Comparison of ENCODE assay signal across 16 mouse cellular contexts in genomic region chr11:60213266-60213665, GRCm38 (mm10). TPM values are rescaled to one million over a fixed set of nuclear protein-coding genes. Genes with fewer than 3 reads are reported as not detected.
A peak's percentile ranks its signal among the peaks of the same experiment; 100 is the strongest.
DNase-seq lines count a peak whose midpoint lies in the region; ATAC-seq and TF ChIP-seq lines count a peak whose summit lies in the region.
"Had no signal": no experiment of that assay in that cellular context is flagged by ENCODE, and none has a peak within 500 bp of the region (broad histone marks: within the 10 kb centered on the region; RNA-seq: fewer than 3 reads in every experiment).

No protein-coding gene starts in this region.

- WGBS in forebrain, embryonic 13.5 days: 61% methylated on average over 6 of the region's 6 CpGs
- 59% methylated on average over 6 of the region's 6 CpGs for WGBS in forebrain, embryonic 16.5 days
- 80% methylated on average over 6 of the region's 6 CpGs for WGBS in liver, embryonic 11.5 days
- WGBS in liver, postnatal 0 days (ENCODE audit: insufficient replicate concordance): 74% methylated on average over 6 of the region's 6 CpGs
- 60% methylated on average over 6 of the region's 6 CpGs for WGBS in hindbrain, embryonic 14.5 days

- 0 out of 2 replicates have a peak overlapping the region, but pooled peaks have one; percentile 19 for H3K27ac ChIP-seq in forebrain, embryonic 13.5 days
- H3K27ac ChIP-seq in forebrain, embryonic 16.5 days (ENCODE audit: low read length): no peak overlapping the region
- peak overlapping the region; percentile 55; the same call in 1 of the 2 replicates for H3K27ac ChIP-seq in liver, embryonic 11.5 days (ENCODE audit: low read depth, low read length)
- H3K27ac ChIP-seq in liver, postnatal 0 days (ENCODE audit: low read depth): no peak overlapping the region
- no peak overlapping the region for H3K27ac ChIP-seq in hindbrain, embryonic 14.5 days
- H3K27ac ChIP-seq: stomach, postnatal 0 days had no signal

- H3K9me3 ChIP-seq in forebrain, embryonic 13.5 days (replicated peaks): no peaks in the 10 kb centered on the region
- H3K9me3 ChIP-seq in forebrain, embryonic 16.5 days (ENCODE audit: control insufficient read depth, low read length): no peaks in the 10 kb centered on the region
- H3K9me3 ChIP-seq in liver, embryonic 11.5 days (ENCODE audit: control insufficient read depth, low read length): no peaks in the 10 kb centered on the region
- H3K9me3 ChIP-seq in liver, postnatal 0 days (ENCODE audit: low read length): no peaks in the 10 kb centered on the region
- H3K9me3 ChIP-seq in G1E (replicated peaks): peaks cover 8% of the 10 kb centered on the region
- H3K9me3 ChIP-seq in hindbrain, embryonic 14.5 days (ENCODE audit: control insufficient read depth, low read length): no peaks in the 10 kb centered on the region

- no peak for TF ChIP-seq EP300 in liver, postnatal 0 days (IDR thresholded peaks at IDR 0.05; ENCODE audit: low read depth)

- no peak overlapping the region for H3K9ac ChIP-seq in forebrain, embryonic 13.5 days
- H3K9ac ChIP-seq in forebrain, embryonic 16.5 days (replicated peaks; ENCODE audit: low read depth, low read length): no peak overlapping the region
- H3K9ac ChIP-seq in liver, embryonic 11.5 days (ENCODE audit: low read depth, low read length): peak overlapping the region; percentile 36; the same call in 1 of the 2 replicates
- H3K9ac ChIP-seq in liver, postnatal 0 days (replicated peaks): no peak overlapping the region; the same call in 1 of the 2 replicates
- H3K9ac ChIP-seq in hindbrain, embryonic 14.5 days: 0 out of 2 replicates have a peak overlapping the region, but pooled peaks have one; percentile 16

- H3K36me3 ChIP-seq in forebrain, embryonic 13.5 days (ENCODE audit: poor library complexity, severe bottlenecking): no peaks in the 10 kb centered on the region; the same call in 1 of the 2 replicates
- no peaks in the 10 kb centered on the region for H3K36me3 ChIP-seq in forebrain, embryonic 16.5 days (ENCODE audit: control insufficient read depth, insufficient read depth)
- peaks cover 7% of the 10 kb centered on the region for H3K36me3 ChIP-seq in liver, embryonic 11.5 days (ENCODE audit: control insufficient read depth, insufficient read depth, low read length)
- H3K36me3 ChIP-seq in liver, postnatal 0 days (replicated peaks; ENCODE audit: insufficient read depth, low read length): peaks cover 3% of the 10 kb centered on the region; the same call in 1 of the 2 replicates
- H3K36me3 ChIP-seq in G1E (replicated peaks): peaks cover 89% of the 10 kb centered on the region
- no peaks in the 10 kb centered on the region for H3K36me3 ChIP-seq in hindbrain, embryonic 14.5 days (replicated peaks; ENCODE audit: control insufficient read depth, insufficient read depth)

- H3K4me1 ChIP-seq in forebrain, embryonic 13.5 days: peaks cover 49% of the 10 kb centered on the region
- peaks cover 30% of the 10 kb centered on the region for H3K4me1 ChIP-seq in forebrain, embryonic 16.5 days (replicated peaks; ENCODE audit: control insufficient read depth, insufficient read depth, low read length)
- peaks cover 71% of the 10 kb centered on the region for H3K4me1 ChIP-seq in liver, embryonic 11.5 days (replicated peaks; ENCODE audit: control insufficient read depth, insufficient read depth, low read length)
- H3K4me1 ChIP-seq in liver, postnatal 0 days (ENCODE audit: insufficient read depth): peaks cover 52% of the 10 kb centered on the region
- H3K4me1 ChIP-seq in G1E (ENCODE audit: insufficient read depth, low read depth, low read length): peaks cover 89% of the 10 kb centered on the region
- peaks cover 34% of the 10 kb centered on the region for H3K4me1 ChIP-seq in hindbrain, embryonic 14.5 days (replicated peaks; ENCODE audit: control insufficient read depth, insufficient read depth, low read length)

- no peak overlapping the region for H3K4me3 ChIP-seq in forebrain, embryonic 13.5 days
- no peak overlapping the region for H3K4me3 ChIP-seq in forebrain, embryonic 16.5 days (replicated peaks; ENCODE audit: low read length)
- H3K4me3 ChIP-seq in liver, embryonic 11.5 days (ENCODE audit: low read depth, low read length): no peak overlapping the region
- H3K4me3 ChIP-seq in liver, postnatal 0 days (ENCODE audit: low read depth, low read length): no peak overlapping the region
- H3K4me3 ChIP-seq in G1E (ENCODE audit: low read depth, low read length): peak overlapping the region; percentile 44; the same call in 1 of the 2 replicates
- no peak overlapping the region for H3K4me3 ChIP-seq in hindbrain, embryonic 14.5 days (replicated peaks; ENCODE audit: low read length)

- no peak for TF ChIP-seq CTCF in liver, postnatal 0 days (IDR thresholded peaks at IDR 0.05; ENCODE audit: low read depth)
- no peak for TF ChIP-seq CTCF in G1E (IDR thresholded peaks at IDR 0.05; ENCODE audit: low read depth, low read length)

- H3K4me2 ChIP-seq in forebrain, embryonic 13.5 days: no peak overlapping the region
- no peak overlapping the region for H3K4me2 ChIP-seq in forebrain, embryonic 16.5 days (ENCODE audit: low read length)
- no peak overlapping the region for H3K4me2 ChIP-seq in liver, embryonic 11.5 days
- no peak overlapping the region for H3K4me2 ChIP-seq in liver, postnatal 0 days (ENCODE audit: low read depth, low read length)
- H3K4me2 ChIP-seq in hindbrain, embryonic 14.5 days (replicated peaks): no peak overlapping the region

- no peaks in the 10 kb centered on the region for H3K27me3 ChIP-seq in forebrain, embryonic 13.5 days
- no peaks in the 10 kb centered on the region for H3K27me3 ChIP-seq in forebrain, embryonic 16.5 days (replicated peaks; ENCODE audit: control insufficient read depth, insufficient read depth, low read length)
- H3K27me3 ChIP-seq in liver, embryonic 11.5 days (replicated peaks; ENCODE audit: control insufficient read depth, insufficient read depth, low read length): no peaks in the 10 kb centered on the region
- no peaks in the 10 kb centered on the region for H3K27me3 ChIP-seq in liver, postnatal 0 days (ENCODE audit: insufficient read depth, low read length)
- H3K27me3 ChIP-seq in G1E (ENCODE audit: insufficient read depth, low read length): no peaks in the 10 kb centered on the region
- no peaks in the 10 kb centered on the region for H3K27me3 ChIP-seq in hindbrain, embryonic 14.5 days (ENCODE audit: control insufficient read depth, insufficient read depth, low read length)

- no peak for ATAC-seq in forebrain, embryonic 13.5 days
- ATAC-seq in forebrain, embryonic 16.5 days: no peak
- ATAC-seq in liver, embryonic 11.5 days (replicated peaks; ENCODE audit: low FRiP score): no peak
- ATAC-seq in liver, postnatal 0 days: no peak
- no peak for ATAC-seq in G1E (ENCODE audit: extremely low read depth, insufficient number of reproducible peaks, low FRiP score, poor library complexity, severe bottlenecking)
- no peak for ATAC-seq in hindbrain, embryonic 14.5 days (ENCODE audit: low FRiP score)
- ATAC-seq in inflammation-experienced regulatory T-cells, adult 6 months: no peak
- ATAC-seq: activated CD4-positive, CD25-positive, alpha-beta regulatory T cell, adult 4 months had no signal

- no peak for DNase-seq in liver, embryonic 11.5 days (ENCODE audit: low spot score)
- DNase-seq in liver, postnatal 0 days: no peak
- no peak for DNase-seq in G1E (ENCODE audit: low spot score)
- no peak for DNase-seq in hindbrain, embryonic 14.5 days (ENCODE audit: low spot score)
- no peak for DNase-seq in natural killer cell, adult 2 months (ENCODE audit: low spot score in 2 of 2)
- DNase-seq: B cell, adult 2 months; cerebellum, adult 18-20 months; gastrocnemius, postnatal 36 days; heart, postnatal 10 days; kidney, adult 9 months; thymus, postnatal 4 days had no signal

RNA-seq across cellular contexts. Expression of gene Srebf1, which starts 9.1 kb away (rescaled TPM):
- 52.1 and 56.7 TPM in 2 replicates for polyA plus RNA-seq in forebrain, embryonic 13.5 days (2015; fragmentation: Nextera tagmentation; extraction: Ambion mirVana)
- polyA plus RNA-seq in forebrain, embryonic 16.5 days (2015; fragmentation: Nextera tagmentation; extraction: Ambion mirVana): 41.1 and 46.9 TPM in 2 replicates
- polyA plus RNA-seq in liver, embryonic 11.5 days (2014; fragmentation: Nextera tagmentation; extraction: Ambion mirVana): 78.2 and 78.7 TPM in 2 replicates
- polyA plus RNA-seq in liver, postnatal 0 days (2015; fragmentation: Nextera tagmentation; extraction: Ambion mirVana): 21.4 and 31.0 TPM in 2 replicates
- total RNA-seq in G1E (2014; fragmentation: Nextera tagmentation) (79.4 and 137 TPM in 2 replicates), G1E (2017) (64.4 and 66.8 TPM in 2 replicates)
- polyA plus RNA-seq in G1E (2012): 276 and 322 TPM in 2 replicates
- 37.3 and 40.3 TPM in 2 replicates for polyA plus RNA-seq in hindbrain, embryonic 14.5 days (2014; fragmentation: Nextera tagmentation; extraction: Ambion mirVana)
- 10 to 100 TPM; 21.7 to 26.7 (median 24.3) TPM for polyA plus RNA-seq in inflammation-experienced regulatory T-cells, adult 6 months (2017; shearing (Covaris generic))

Comparison
In these comparisons a context has a peak if more than half of its experiments do, and no peak if none do; other contexts are left out.
1. H3K27ac ChIP-seq: peak in forebrain, embryonic 13.5 days (single experiment) and liver, embryonic 11.5 days (single experiment); none in forebrain, embryonic 16.5 days (single experiment), liver, postnatal 0 days (single experiment) and hindbrain, embryonic 14.5 days (single experiment).
2. H3K9ac ChIP-seq: peak in liver, embryonic 11.5 days (single experiment) and hindbrain, embryonic 14.5 days (single experiment); none in forebrain, embryonic 13.5 days (single experiment), forebrain, embryonic 16.5 days (single experiment) and liver, postnatal 0 days (single experiment).